Mouse (Mus musculus) right cerebral cortex, adult 18-20 months (tissue): ENCODE measurements around the gene Ttc28.
A peak's percentile ranks its signal among the peaks of the same experiment; 100 is the strongest.

Experiments
- DNase-seq: peaks from one replicate; pipeline ENCODE4 v3.0.0; 2022; ENCODE audit warnings: mixed read lengths

The Ttc28 gene

GRCm38 (mm10) chr5:110889945-110890344 is 10.3 kb downstream of the Ttc28 start:
- DNase-seq: no peak

- DNase-seq: no peak
Measured at GRCm38 (mm10) chr5:110890561-110890960, 11.0 kb downstream of the Ttc28 start.

GRCm38 (mm10) chr5:110897114-110897788 is 17.6 kb downstream of the Ttc28 start:
- no peak for DNase-seq

- no peak for DNase-seq
Measured at GRCm38 (mm10) chr5:110898169-110898568, 18.6 kb downstream of the Ttc28 start.

DNA sequence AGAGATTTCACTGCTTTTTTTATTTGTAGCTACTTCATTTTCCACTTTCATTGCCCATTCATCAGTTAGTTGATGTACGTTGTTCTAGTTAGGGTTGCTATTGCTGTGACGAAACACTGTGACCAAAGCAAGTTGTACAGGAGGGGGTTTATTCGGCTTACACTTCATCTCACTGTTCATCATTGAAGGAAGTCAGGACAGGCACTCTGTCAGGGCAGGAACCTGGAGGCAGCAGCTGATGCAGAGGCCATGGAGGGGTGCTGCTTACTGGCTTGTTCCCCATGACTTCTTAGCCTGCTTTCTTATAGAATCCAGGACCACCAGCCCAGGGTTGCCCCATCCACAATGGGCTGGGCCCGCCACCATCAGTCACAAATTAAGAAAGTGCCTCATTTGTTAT is 19.2 kb downstream of the Ttc28 start:
- no peak for DNase-seq

DNA sequence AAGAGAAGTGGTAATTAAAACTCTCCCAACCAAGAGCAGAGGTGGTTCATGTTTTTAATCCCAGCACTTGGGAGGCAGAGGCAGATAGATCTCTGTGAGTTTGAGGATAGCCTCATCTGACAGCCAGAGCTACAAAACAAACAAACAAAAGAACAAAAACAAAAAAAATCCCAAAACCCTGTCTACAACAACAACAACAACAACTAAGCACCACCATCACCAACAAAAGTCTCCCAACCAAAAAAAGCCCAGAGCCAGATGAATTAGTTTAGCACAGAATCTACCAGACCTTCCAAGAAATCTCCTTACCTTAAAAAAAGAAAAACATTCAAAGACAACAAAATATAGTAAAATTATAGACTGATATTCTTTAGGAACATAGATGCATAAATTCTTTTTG is 20.7 kb downstream of the Ttc28 start:
- DNase-seq: no peak

- no peak for DNase-seq
Measured at GRCm38 (mm10) chr5:110906708-110907107, 27.1 kb downstream of the Ttc28 start.

DNA sequence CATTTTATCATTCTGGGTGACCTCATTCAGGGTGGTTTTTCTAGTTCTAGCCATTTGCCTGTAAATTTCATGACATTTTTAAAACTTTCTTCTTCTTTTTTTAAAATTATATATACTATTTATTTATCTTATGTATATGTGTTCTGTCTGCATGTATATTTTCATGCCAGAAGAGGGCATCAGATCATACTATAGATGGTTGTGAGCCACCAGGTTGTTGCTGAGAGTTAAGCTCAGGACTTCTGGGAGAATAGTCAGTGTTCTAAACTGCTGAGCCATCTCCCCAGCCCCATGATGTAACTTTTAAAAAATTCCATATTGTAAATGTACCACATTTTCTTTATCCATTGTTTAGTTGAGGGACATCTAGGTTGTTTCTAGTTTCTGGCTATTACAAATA is 29.3 kb downstream of the Ttc28 start:
- no peak for DNase-seq

DNA sequence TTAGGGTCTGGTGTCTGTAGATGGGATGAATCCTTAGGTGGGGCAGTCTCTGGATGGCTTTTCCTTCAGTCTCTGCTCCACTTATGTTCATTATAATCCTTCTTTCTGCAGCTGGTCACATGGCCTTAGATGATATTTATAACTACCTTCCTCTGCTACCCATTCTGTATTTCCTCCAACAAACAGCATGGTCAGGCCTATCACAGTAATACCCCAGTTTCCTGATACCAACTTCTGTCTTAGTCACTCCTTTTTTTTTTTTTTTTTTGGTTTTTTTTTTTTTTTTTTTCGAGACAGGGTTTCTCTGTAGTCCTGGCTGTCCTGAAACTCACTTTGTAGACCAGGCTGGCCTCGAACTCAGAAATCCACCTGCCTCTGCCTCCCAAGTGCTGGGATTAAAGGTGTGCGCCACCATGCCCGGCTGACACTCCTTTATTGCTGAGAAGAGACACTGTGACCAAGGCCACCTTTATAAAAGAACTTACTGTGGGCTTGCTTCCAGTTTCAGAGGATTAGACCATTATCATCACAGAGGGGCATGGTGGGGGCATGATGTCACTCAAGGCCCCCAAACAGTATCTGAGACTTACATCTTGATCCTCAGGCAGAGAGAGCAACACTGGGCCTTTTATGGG is 30.5 kb downstream of the Ttc28 start:
- no peak for DNase-seq

DNA sequence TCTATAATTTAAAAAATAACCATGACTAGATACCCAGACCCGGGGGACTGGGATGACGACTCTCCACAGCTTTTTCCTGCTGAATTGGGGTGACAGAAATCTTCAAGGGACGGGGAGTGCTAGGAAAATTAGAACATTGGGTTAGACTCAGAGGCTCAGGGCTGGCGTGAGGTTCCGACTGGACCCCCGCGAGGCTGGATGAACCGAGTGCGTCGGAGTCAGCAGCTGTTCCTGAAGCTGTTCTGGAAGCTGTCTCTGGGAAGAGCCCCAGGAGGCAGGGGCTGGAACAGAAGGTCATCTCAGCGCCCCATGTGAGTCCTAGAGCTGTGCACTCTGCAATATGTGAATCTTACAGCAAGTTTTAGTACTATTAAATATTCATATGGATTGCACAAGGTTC is 35.3 kb downstream of the Ttc28 start:
- no peak for DNase-seq

GRCm38 (mm10) chr5:110916241-110916640 is 36.6 kb downstream of the Ttc28 start:
- DNase-seq: no peak

DNA sequence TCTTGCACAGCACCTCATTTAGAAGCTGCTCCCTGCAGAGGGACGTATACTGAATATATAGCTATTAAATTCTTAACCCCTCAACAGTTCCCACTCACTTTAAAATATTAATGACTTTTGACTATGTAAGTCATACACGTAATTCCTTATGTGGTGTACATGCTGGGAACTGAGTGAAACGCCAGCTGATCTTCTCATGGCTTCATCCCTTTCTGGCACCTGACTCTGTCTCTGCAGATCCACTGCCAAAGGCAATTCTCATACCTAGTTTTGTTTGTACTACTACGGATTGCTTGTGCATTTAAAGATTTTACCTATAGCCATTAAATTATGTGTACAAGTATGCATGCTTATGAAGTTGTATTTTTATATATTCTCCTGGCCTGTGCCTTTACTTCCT is 39.9 kb downstream of the Ttc28 start:
- no peak for DNase-seq

DNA sequence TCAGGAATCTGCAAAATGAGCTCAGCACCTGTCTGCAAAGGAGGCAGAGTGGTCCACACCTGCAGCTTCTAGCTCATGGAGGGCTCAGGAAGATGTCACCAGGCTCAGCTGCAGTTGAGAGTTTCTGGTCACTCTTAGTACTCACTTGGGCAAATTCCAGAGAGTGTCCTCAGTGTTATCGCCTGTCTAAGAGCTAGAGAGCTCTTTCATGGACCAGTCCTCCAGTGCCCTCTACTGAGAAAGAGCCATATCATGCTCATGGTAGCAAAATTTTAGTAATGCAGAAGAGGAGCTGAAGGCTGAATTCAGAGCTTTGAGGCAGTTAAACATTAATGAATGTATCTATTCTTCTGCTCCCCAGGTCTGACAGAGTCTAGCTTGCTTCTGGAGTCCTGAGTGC is 43.7 kb downstream of the Ttc28 start:
- peak; percentile 20 for DNase-seq

- no peak for DNase-seq
Measured at GRCm38 (mm10) chr5:110924636-110925035, 45.0 kb downstream of the Ttc28 start.

DNA sequence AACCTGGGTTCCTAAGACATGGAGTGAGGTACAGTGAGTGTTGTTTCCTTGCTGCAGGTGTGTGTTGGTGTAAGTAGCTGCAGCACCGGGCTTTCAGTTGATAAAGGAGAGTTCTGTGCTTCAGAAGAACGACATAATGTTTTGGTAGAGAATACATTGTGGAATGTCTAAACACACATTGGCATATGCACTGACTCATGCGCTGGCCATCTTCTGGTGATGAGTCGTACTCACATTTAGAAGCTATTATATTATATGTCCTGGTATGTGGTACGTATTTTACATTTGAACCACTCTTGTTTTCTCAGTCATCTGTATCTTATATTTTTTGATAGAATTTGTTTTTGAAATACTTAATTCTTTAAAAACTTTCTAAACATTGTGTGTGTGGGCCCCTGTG is 46.2 kb downstream of the Ttc28 start:
- DNase-seq: no peak

DNA sequence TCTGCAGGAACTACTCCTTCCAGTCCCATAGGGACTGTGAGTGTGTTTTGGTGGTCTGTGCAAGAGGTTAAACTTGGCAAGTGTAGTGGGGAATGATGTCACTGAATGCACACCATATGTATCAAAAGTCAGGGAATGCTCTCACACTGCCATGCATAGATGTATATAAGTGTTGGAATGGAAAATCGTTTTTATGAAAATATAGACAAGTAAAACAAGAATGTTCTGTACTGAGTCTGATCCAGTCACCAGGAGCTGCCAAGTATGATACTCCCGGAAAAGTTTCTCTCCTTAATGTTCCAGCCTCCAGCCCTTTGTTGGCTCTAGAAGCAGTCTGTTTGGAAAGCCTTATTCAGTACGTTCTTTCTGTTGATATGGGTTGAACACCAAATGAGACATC is 48.7 kb downstream of the Ttc28 start:
- no peak for DNase-seq

GRCm38 (mm10) chr5:110929306-110929705 is 49.7 kb downstream of the Ttc28 start:
- DNase-seq: no peak

DNA sequence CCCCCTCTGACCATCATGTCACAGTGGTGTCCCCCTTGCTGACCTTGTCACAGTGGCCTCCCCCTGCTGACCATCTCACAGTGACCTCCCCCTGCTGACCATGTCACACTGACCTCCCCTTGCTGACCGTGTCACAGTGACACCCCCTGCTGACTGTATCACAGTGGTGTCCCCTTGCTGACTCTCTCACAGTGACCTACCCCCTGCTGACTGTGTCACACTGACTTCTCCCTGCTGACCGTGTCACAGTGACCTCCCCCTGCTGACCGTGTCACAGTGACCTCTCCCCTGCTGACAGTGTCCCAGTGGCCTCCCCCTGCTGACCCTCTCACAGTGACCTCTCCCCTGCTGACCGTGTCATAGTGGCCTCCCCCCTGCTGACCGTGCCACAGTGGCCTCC is 57.0 kb downstream of the Ttc28 start:
- no peak for DNase-seq

DNA sequence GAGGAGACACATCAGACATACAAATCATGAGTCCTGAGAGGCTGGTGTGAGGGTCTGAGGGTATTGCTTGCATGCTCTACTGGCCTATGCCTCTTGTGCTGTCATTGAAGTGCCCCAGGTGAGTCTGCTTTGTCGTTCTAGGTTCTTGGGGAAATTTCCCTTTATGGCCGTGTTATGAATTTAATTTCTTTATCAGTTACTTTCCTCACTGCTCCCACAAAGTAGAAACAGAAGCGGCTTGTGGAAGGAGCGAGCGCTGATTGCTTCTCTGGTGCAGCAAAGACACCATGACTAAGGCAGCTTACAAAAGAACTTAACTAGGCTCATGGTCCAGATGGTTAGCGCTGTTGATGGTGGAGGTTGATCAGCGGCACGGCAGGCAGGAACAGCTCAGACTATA is 64.7 kb downstream of the Ttc28 start:
- no peak for DNase-seq

- no peak for DNase-seq
Measured at GRCm38 (mm10) chr5:110948476-110949399, 69.1 kb downstream of the Ttc28 start.

GRCm38 (mm10) chr5:110949791-110950190 is 70.2 kb downstream of the Ttc28 start:
- DNase-seq: no peak

GRCm38 (mm10) chr5:110958196-110958595 is 78.6 kb downstream of the Ttc28 start:
- no peak for DNase-seq

DNA sequence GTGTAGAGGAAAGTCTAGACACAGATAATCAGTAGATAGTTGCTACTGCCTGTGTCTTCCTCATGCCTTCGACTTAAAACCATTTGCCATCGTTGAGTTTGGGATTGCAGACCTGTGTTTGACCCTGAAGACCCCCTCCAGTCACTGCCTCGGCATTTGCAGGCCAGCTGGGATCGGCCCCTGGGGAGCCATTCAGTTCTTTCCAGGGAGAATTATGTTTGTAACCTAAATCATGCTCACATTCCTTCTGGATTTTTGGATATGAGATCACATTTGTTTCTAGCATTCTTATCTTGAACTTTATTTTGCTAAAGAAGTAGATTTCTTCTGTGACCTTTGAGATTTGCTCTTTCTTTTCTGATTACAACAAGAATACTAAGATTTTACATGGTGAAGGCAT is 80.5 kb downstream of the Ttc28 start:
- DNase-seq: no peak

- no peak for DNase-seq
Measured at GRCm38 (mm10) chr5:110960890-110961289, 81.3 kb downstream of the Ttc28 start.
